Mouse (Mus musculus) neural tube, embryonic 12.5 days (tissue): ENCODE results near the gene Fpgt. TPM values are rescaled to one million over a fixed set of nuclear protein-coding genes. Genes with fewer than 3 reads are reported as not detected.

Source experiments
- ATAC-seq: fragments of 200-750 bp; cut with Nextera tagmentation; 2 replicates; pipeline ENCODE4 v1.8.0; 2017; ENCODE audit warnings: low read depth, mild to moderate bottlenecking, moderate TSS enrichment, moderate library complexity; ENCODE audit not compliant: low FRiP score
- H3K27ac ChIP-seq: fragments of 300-500 bp; sonication (generic); 2 replicates; pipeline ENCODE4 v1.5.1; 2016
- H3K27me3 ChIP-seq: fragments of 300-500 bp; sonication (generic); replicated peaks from 2 replicates; pipeline ENCODE4 v1.6.1; 2016; ENCODE audit warnings: mild to moderate bottlenecking
- H3K36me3 ChIP-seq: fragments of 300-500 bp; sonication (generic); 2 replicates; pipeline ENCODE4 v1.6.1; 2016; ENCODE audit warnings: mild to moderate bottlenecking
- H3K4me1 ChIP-seq: fragments of 300-500 bp; sonication (generic); 2 replicates; pipeline ENCODE4 v1.6.1; 2016
- H3K4me2 ChIP-seq: fragments of 300-500 bp; sonication (generic); replicated peaks from 2 replicates; pipeline ENCODE4 v1.6.1; 2016; ENCODE audit warnings: mild to moderate bottlenecking
- H3K4me3 ChIP-seq: fragments of 300-500 bp; sonication (generic); 2 replicates; pipeline ENCODE4 v1.5.1; 2016
- H3K9ac ChIP-seq: fragments of 300-500 bp; sonication (generic); 2 replicates; pipeline ENCODE4 v1.6.1; 2016; ENCODE audit warnings: mild to moderate bottlenecking
- H3K9me3 ChIP-seq: fragments of 300-500 bp; sonication (generic); 2 replicates; pipeline ENCODE4 v1.6.1; 2016; ENCODE audit warnings: mild to moderate bottlenecking
- WGBS: fragments of 180-500 bp; shearing (Covaris S2); methylation state at CpG from one replicate; pipeline ENCODE4 v1.1.7; 2016; 5-methylcytosine and 5-hydroxymethylcytosine counted together
- polyA plus RNA-seq: library from polyadenylated mRNA; unstranded; fragments of >200 nt; fragmentation: Nextera tagmentation; extraction: Ambion mirVana; gene quantifications from 2 replicates; pipeline ENCODE4 v1.2.1, GENCODE M21; 2016

Gene Fpgt
- polyA plus RNA-seq, 1 experiment from 2014 or later = 18.8 TPM

GRCm38 (mm10) chr3:155053189-155053588, 40.0 kb downstream of the Fpgt start:
- no peak overlapping the region for H3K4me2 ChIP-seq
- no peak overlapping the region for H3K4me3 ChIP-seq
- H3K9me3 ChIP-seq = no peaks in the 10 kb centered on the region
- H3K36me3 ChIP-seq = no peaks in the 10 kb centered on the region
- 83% methylated on average over 1 of the region's 1 CpGs for WGBS
- H3K27me3 ChIP-seq = no peaks in the 10 kb centered on the region
- no peak for ATAC-seq
- H3K4me1 ChIP-seq = no peaks in the 10 kb centered on the region
- no peak overlapping the region for H3K9ac ChIP-seq
- H3K27ac ChIP-seq = no peak overlapping the region

- Histone ChIP-seq H3K4me3 (no peak overlapping the region), H3K9ac (no peak overlapping the region), H3K4me2 (no peak overlapping the region), H3K27me3 (no peaks in the 10 kb centered on the region), H3K9me3 (no peaks in the 10 kb centered on the region), H3K27ac (no peak overlapping the region), H3K4me1 (no peaks in the 10 kb centered on the region), H3K36me3 (no peaks in the 10 kb centered on the region)
- ATAC-seq = no peak
These were observed 41.2 kb downstream of the Fpgt start for GRCm38 (mm10) chr3:155052021-155052420.

- ATAC-seq = no peak
- no peaks in the 10 kb centered on the region for H3K9me3 ChIP-seq
- H3K36me3 ChIP-seq = no peaks in the 10 kb centered on the region
- 41% methylated on average over 1 of the region's 1 CpGs for WGBS
- H3K4me1 ChIP-seq = no peaks in the 10 kb centered on the region
- no peaks in the 10 kb centered on the region for H3K27me3 ChIP-seq
- H3K27ac ChIP-seq = no peak overlapping the region
- no peak overlapping the region for H3K4me2 ChIP-seq
- H3K9ac ChIP-seq = no peak overlapping the region
- no peak overlapping the region for H3K4me3 ChIP-seq
These were observed 54.0 kb downstream of the Fpgt start for GRCm38 (mm10) chr3:155039012-155039836.

Other genes with a start within 250 kb of the Fpgt start
- 0.06 TPM in 1 of 2 replicates, not detected in the other for gene Tnni3k, start 38.0 kb downstream of the Fpgt start, polyA plus RNA-seq
- 1.2 and 1.5 TPM in 2 replicates for gene Lrriq3, start within 50 bp of the Fpgt start, polyA plus RNA-seq